Mouse (Mus musculus) liver, embryonic 12.5 days (tissue): ENCODE results near the gene Izumo1r. TPM values are rescaled to one million over a fixed set of nuclear protein-coding genes. Genes with fewer than 3 reads are reported as not detected.

Experiments used
- ATAC-seq: fragments of 200-750 bp; cut with Nextera tagmentation; 2 replicates; pipeline ENCODE4 v1.8.0; 2017; ENCODE audit warnings: moderate number of reproducible peaks, mild to moderate bottlenecking, moderate library complexity
- H3K27ac ChIP-seq: fragments of 300-500 bp; sonication (generic); 2 replicates; pipeline ENCODE4 v1.5.1; 2016; ENCODE audit warnings: mild to moderate bottlenecking
- H3K27me3 ChIP-seq: fragments of 300-500 bp; sonication (generic); replicated peaks from 2 replicates; pipeline ENCODE4 v1.6.1; 2016; ENCODE audit warnings: mild to moderate bottlenecking, moderate library complexity
- H3K36me3 ChIP-seq: fragments of 300-500 bp; sonication (generic); 2 replicates; pipeline ENCODE4 v1.6.1; 2016; ENCODE audit warnings: mild to moderate bottlenecking, moderate library complexity
- H3K4me1 ChIP-seq: fragments of 300-500 bp; sonication (generic); 2 replicates; pipeline ENCODE4 v1.6.1; 2016
- H3K4me2 ChIP-seq: fragments of 300-500 bp; sonication (generic); 2 replicates; pipeline ENCODE4 v1.6.1; 2016; ENCODE audit warnings: mild to moderate bottlenecking, moderate library complexity
- H3K4me3 ChIP-seq: fragments of 300-500 bp; sonication (generic); 2 replicates; pipeline ENCODE4 v1.5.1; 2016; ENCODE audit warnings: mild to moderate bottlenecking, moderate library complexity
- H3K9ac ChIP-seq: fragments of 300-500 bp; sonication (generic); 2 replicates; pipeline ENCODE4 v1.6.1; 2016; ENCODE audit warnings: mild to moderate bottlenecking, moderate library complexity
- H3K9me3 ChIP-seq: fragments of 300-500 bp; sonication (generic); replicated peaks from 2 replicates; pipeline ENCODE4 v1.6.1; 2016; ENCODE audit warnings: mild to moderate bottlenecking, moderate library complexity
- WGBS: fragments of 180-500 bp; shearing (Covaris S2); methylation state at CpG from one replicate; pipeline ENCODE4 v1.1.7; 2016; ENCODE audit not compliant: insufficient replicate concordance; 5-methylcytosine and 5-hydroxymethylcytosine counted together
- polyA plus RNA-seq: library from polyadenylated mRNA; unstranded; fragments of >200 nt; fragmentation: Nextera tagmentation; extraction: Ambion mirVana; gene quantifications from 2 replicates; pipeline ENCODE4 v1.2.1, GENCODE M21; 2016

The Izumo1r gene
- not detected in 2 replicates for polyA plus RNA-seq

GRCm38 (mm10) chr9:14903581-14904378 is at the start of gene Izumo1r:
Gene Izumo1r, minus strand, starts transcription at chr9:14903949.
- Histone ChIP-seq H3K9ac (no peak within 1 kb of the TSS), H3K9me3 (no peaks in the 10 kb centered on the region), H3K27me3 (0 out of 2 replicates have a peak, but pooled peaks cover 5% of the 10 kb centered on the region), H3K4me2 (no peak within 1 kb of the TSS), H3K36me3 (no peaks in the 10 kb centered on the region), H3K27ac (no peak within 1 kb of the TSS), H3K4me1 (peaks cover 22% of the 10 kb centered on the region; the same call in 1 of the 2 replicates), H3K4me3 (no peak within 1 kb of the TSS)
- ATAC-seq: no peak
- WGBS: 38% methylated on average over 11 of the region's 11 CpGs

DNA sequence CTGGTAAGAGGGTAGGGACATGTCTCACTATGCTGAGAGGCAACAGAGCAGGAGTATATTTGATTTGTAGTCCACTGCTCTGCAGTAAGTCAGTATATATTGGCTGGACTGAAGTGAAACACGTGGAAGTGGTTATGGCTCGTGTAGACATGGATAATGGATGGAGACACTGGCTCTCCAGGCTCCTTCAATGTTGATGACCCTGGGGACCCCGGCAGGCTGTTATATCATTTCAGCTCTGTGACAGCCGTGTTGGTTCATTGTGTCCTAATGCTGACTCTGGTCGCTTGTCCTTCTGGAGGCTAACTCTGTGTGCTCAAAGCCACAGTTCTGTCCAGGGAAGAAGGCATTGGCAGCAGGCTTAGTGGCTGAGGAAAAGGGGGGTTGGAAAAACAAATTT is 47.3 kb upstream of the Izumo1r start:
- no peaks in the 10 kb centered on the region for H3K9me3 ChIP-seq
- 67% methylated on average over 5 of the region's 5 CpGs for WGBS
- no peak overlapping the region for H3K9ac ChIP-seq
- no peak overlapping the region for H3K27ac ChIP-seq
- no peak for ATAC-seq
- no peak overlapping the region for H3K4me2 ChIP-seq
- H3K36me3 ChIP-seq: no peaks in the 10 kb centered on the region
- no peaks in the 10 kb centered on the region; the same call in 1 of the 2 replicates for H3K27me3 ChIP-seq
- H3K4me1 ChIP-seq: no peaks in the 10 kb centered on the region
- H3K4me3 ChIP-seq: no peak overlapping the region

DNA sequence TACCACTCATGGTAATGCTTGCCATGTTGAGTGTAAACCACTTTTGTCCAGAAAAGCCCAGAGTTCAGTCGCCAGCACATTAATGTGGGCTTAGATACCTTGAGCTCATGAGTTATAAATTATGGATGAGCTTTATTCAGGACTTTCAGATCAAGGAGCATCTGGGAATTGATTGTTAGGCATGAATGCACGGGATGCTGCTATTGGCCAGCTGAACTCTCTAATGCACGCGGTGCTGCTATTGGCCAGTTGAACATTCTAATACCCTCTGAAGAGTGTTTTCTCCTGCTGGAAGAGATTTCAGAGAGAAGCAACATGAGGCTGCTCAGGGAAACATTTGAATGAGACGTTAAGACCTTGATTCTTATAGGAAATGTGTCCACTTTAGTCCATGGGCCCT is 45.1 kb upstream of the Izumo1r start:
- Histone ChIP-seq H3K9ac (no peak overlapping the region), H3K4me3 (no peak overlapping the region), H3K4me2 (no peak overlapping the region), H3K27ac (no peak overlapping the region), H3K27me3 (no peaks in the 10 kb centered on the region; the same call in 1 of the 2 replicates), H3K36me3 (no peaks in the 10 kb centered on the region), H3K9me3 (no peaks in the 10 kb centered on the region), H3K4me1 (no peaks in the 10 kb centered on the region)
- WGBS: 73% methylated on average over 5 of the region's 5 CpGs
- ATAC-seq: no peak

DNA sequence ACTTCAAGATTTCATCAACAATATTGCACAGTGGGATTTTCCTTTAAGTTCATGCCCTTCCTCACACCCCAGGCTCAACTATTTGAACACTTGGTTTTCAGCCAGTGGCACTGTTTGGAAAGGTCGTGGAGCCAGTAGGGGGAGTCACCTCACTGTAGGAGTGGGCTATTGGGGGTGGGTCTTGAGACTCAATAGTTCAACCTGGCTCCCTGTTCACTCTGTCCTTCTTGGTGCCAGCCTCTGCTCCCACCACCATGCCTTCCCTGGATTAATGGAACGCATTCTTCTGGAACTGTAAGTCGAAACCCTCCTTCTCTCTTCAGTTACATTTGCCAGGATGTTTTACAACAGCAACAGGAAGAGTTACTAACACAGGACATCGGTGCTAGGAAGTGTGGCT is 42.9 kb upstream of the Izumo1r start:
- Histone ChIP-seq H3K4me2 (no peak overlapping the region), H3K27ac (no peak overlapping the region), H3K4me3 (no peak overlapping the region), H3K9me3 (no peaks in the 10 kb centered on the region), H3K36me3 (no peaks in the 10 kb centered on the region), H3K4me1 (no peaks in the 10 kb centered on the region), H3K9ac (no peak overlapping the region), H3K27me3 (no peaks in the 10 kb centered on the region; the same call in 1 of the 2 replicates)
- WGBS: 47% methylated on average over 4 of the region's 4 CpGs
- no peak for ATAC-seq

GRCm38 (mm10) chr9:14945919-14946318 is 42.2 kb upstream of the Izumo1r start:
- Histone ChIP-seq H3K4me2 (no peak overlapping the region), H3K27ac (no peak overlapping the region), H3K9ac (no peak overlapping the region), H3K4me3 (no peak overlapping the region), H3K27me3 (no peaks in the 10 kb centered on the region; the same call in 1 of the 2 replicates), H3K4me1 (no peaks in the 10 kb centered on the region), H3K9me3 (no peaks in the 10 kb centered on the region), H3K36me3 (no peaks in the 10 kb centered on the region)
- ATAC-seq: no peak
- 59% methylated on average over 3 of the region's 3 CpGs for WGBS

DNA sequence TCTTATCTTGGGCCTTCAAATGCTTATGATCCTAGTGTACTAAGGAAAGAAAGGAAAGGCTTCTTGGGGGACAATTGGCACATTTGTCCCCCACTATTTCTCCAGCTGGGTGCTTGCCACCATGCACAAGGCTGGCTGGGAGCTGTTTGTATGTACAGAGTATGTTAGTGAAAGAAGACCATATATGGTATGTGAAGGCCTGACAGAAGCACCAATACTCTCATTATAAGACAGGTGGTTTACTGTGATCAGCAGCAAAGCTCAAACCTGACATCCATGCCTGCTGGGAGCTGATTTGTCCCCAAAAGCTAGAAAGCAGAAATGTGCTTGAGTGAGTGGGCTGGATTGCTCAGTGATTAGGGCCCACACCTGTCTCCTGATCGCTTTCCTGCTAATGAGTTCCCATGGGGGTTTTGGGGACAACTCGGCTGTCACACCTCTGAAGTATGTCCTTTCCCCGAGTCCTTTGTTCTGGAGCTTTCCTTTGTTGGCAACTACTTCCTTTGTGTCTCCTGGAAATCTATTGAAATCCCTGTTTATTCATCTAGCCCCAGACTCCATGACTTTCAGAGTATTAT is 38.5 kb upstream of the Izumo1r start:
- Histone ChIP-seq H3K9ac (no peak overlapping the region), H3K4me2 (no peak overlapping the region), H3K27me3 (no peaks in the 10 kb centered on the region; the same call in 1 of the 2 replicates), H3K36me3 (no peaks in the 10 kb centered on the region), H3K27ac (no peak overlapping the region), H3K9me3 (no peaks in the 10 kb centered on the region), H3K4me1 (no peaks in the 10 kb centered on the region), H3K4me3 (no peak overlapping the region)
- 45% methylated on average over 3 of the region's 3 CpGs for WGBS
- no peak for ATAC-seq

DNA sequence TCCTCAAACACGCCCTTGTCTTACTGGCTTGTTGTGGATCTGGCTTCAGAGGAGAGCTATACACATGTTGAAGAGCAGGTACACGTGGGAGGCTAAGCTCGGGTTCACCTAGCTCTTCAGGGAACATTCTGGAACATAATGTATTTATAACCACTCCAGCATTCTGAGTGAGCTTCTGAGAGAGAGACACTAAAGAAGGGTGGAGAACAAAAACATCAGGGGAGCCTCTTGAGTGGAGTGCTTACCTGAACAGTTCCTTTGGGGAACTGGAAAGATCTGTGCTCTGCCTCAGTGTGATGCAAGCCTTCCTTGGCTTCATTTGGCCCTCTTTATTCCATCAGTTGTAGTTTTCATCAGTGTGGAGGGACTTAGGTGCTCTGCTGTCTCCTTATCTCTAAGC is 35.9 kb upstream of the Izumo1r start:
- H3K27me3 ChIP-seq: no peaks in the 10 kb centered on the region
- no peak overlapping the region for H3K9ac ChIP-seq
- no peak for ATAC-seq
- no peaks in the 10 kb centered on the region for H3K9me3 ChIP-seq
- no peak overlapping the region for H3K27ac ChIP-seq
- H3K4me3 ChIP-seq: no peak overlapping the region
- no peaks in the 10 kb centered on the region for H3K4me1 ChIP-seq
- H3K4me2 ChIP-seq: no peak overlapping the region
- WGBS: 51% methylated on average over 3 of the region's 3 CpGs
- H3K36me3 ChIP-seq: no peaks in the 10 kb centered on the region

DNA sequence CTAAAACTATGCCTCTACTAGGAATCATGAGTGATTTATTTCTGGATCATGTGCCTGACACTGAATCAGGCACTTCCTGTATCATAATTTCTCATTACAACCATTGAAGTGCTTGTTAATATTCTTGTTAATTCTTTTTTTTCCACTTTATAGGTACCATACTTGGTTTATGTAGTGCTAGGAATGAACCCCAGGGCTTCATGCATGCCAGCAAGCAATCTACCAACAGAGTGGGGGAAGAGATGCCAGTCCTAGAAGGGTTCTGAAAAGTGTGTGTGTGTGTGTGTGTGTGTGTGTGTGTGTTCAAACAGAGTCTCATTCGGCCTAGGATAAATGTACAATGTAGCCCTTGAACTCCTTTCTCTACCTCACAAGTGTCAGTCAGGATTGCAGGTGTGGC is 33.6 kb upstream of the Izumo1r start:
- 50% methylated on average over 1 of the region's 1 CpGs for WGBS
- no peak overlapping the region for H3K27ac ChIP-seq
- no peak for ATAC-seq

DNA sequence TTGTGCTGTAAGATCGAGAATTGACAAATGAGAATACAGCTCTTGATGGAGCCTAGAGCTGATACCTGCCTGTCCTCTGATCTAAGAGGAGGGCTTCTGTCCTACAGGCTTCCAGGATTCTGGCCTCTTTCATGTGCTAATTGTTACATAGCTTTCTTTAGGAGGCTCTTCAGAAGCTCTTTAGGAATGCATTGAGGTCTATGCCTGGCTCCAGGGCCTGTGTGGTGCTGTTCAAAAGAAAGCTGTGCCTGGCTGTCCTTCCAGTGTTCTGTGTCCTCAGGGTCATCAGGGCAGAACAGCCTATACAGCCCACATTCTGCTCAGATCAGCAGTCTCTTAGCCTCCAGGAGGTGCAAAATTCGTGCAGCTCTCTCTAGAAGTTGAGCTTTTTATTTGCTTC is 31.1 kb upstream of the Izumo1r start:
- no peak for ATAC-seq
- H3K27ac ChIP-seq: no peak overlapping the region
- no peaks in the 10 kb centered on the region for H3K9me3 ChIP-seq
- H3K4me1 ChIP-seq: no peaks in the 10 kb centered on the region
- no peak overlapping the region for H3K9ac ChIP-seq
- H3K36me3 ChIP-seq: no peaks in the 10 kb centered on the region
- WGBS: 46% methylated on average over 2 of the region's 2 CpGs
- no peak overlapping the region for H3K4me2 ChIP-seq
- H3K27me3 ChIP-seq: no peaks in the 10 kb centered on the region
- no peak overlapping the region for H3K4me3 ChIP-seq

More for the DNA sequence above, 33.6 kb upstream of the Izumo1r start:
- Histone ChIP-seq H3K4me3 (no peak overlapping the region), H3K9ac (no peak overlapping the region), H3K36me3 (no peaks in the 10 kb centered on the region), H3K27me3 (no peaks in the 10 kb centered on the region), H3K4me1 (no peaks in the 10 kb centered on the region), H3K4me2 (no peak overlapping the region), H3K9me3 (no peaks in the 10 kb centered on the region)

DNA sequence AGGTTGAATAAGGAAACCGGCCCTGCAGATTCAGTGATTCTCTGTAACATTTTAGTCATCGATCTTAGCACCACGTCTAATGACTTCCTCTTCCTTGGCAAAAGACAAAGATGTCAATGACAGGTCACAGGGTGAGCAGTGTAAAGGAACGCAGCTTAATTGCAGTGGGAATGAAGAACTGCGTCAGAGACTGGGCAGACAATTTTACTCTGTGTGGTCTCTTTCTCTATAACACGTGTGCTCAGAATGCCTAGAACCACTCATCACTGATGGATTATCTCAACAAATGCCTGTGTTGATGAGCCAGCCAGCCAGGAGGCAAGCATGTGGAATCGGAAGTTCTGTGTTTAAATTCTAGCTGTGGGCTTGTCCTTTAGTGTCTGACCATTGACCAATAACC is 28.2 kb upstream of the Izumo1r start:
- Histone ChIP-seq H3K9ac (no peak overlapping the region), H3K27me3 (no peaks in the 10 kb centered on the region), H3K4me1 (no peaks in the 10 kb centered on the region), H3K9me3 (no peaks in the 10 kb centered on the region), H3K4me3 (no peak overlapping the region), H3K4me2 (no peak overlapping the region), H3K36me3 (no peaks in the 10 kb centered on the region), H3K27ac (no peak overlapping the region)
- WGBS: 35% methylated on average over 7 of the region's 7 CpGs
- no peak for ATAC-seq

- WGBS: 59% methylated on average over 8 of the region's 8 CpGs
- no peaks in the 10 kb centered on the region for H3K36me3 ChIP-seq
- no peak overlapping the region for H3K27ac ChIP-seq
- no peaks in the 10 kb centered on the region for H3K27me3 ChIP-seq
- H3K4me2 ChIP-seq: no peak overlapping the region
- H3K4me1 ChIP-seq: no peaks in the 10 kb centered on the region
- ATAC-seq: no peak
- no peak overlapping the region for H3K9ac ChIP-seq
- H3K4me3 ChIP-seq: no peak overlapping the region
- no peaks in the 10 kb centered on the region for H3K9me3 ChIP-seq
Observed at GRCm38 (mm10) chr9:14931211-14931610, 27.5 kb upstream of the Izumo1r start.

GRCm38 (mm10) chr9:14926593-14926992 is 22.8 kb upstream of the Izumo1r start:
- no peak for ATAC-seq
- Histone ChIP-seq H3K4me1 (no peaks in the 10 kb centered on the region), H3K27me3 (no peaks in the 10 kb centered on the region), H3K27ac (no peak overlapping the region), H3K36me3 (no peaks in the 10 kb centered on the region), H3K9ac (no peak overlapping the region), H3K4me3 (no peak overlapping the region), H3K4me2 (no peak overlapping the region), H3K9me3 (no peaks in the 10 kb centered on the region)
- 0% methylated on average over 1 of the region's 1 CpGs for WGBS
